1 mouse cellular context compared by ENCODE assay signal in genomic region chr14:31473297-31473696, GRCm38 (mm10).
TF ChIP-seq lines count a peak whose summit lies in the region.

No protein-coding gene starts in this region.

TF ChIP-seq in CH12.LX, 34 proteins besides CTCF, POLR2A, EP300 and RAD21:
- TF ChIP-seq NRF1 (IDR thresholded peaks at IDR 0.05; ENCODE audit: low read depth, low read length) (no peak), MAZ (IDR thresholded peaks at IDR 0.05; ENCODE audit: low read depth, low read length) (no peak), ELF1 (IDR thresholded peaks at IDR 0.05; ENCODE audit: low read depth, low read length) (no peak), CHD1 (IDR thresholded peaks at IDR 0.05; ENCODE audit: low read depth, low read length) (no peak)
